Mouse (Mus musculus): ENCODE data around the gene Abcb11.
"Not testable (repeated sequence)": the region's sequence is repeated elsewhere in the genome, so short reads cannot be mapped to it uniquely, and the experiment has no call there.

Abcb11 gene

GRCm38 (mm10) chr2:69342496-69343221 lies at the start of gene Abcb11:
TSS of gene Abcb11 (minus strand) at chr2:69342616.
- DNase-seq = no peak

DNA sequence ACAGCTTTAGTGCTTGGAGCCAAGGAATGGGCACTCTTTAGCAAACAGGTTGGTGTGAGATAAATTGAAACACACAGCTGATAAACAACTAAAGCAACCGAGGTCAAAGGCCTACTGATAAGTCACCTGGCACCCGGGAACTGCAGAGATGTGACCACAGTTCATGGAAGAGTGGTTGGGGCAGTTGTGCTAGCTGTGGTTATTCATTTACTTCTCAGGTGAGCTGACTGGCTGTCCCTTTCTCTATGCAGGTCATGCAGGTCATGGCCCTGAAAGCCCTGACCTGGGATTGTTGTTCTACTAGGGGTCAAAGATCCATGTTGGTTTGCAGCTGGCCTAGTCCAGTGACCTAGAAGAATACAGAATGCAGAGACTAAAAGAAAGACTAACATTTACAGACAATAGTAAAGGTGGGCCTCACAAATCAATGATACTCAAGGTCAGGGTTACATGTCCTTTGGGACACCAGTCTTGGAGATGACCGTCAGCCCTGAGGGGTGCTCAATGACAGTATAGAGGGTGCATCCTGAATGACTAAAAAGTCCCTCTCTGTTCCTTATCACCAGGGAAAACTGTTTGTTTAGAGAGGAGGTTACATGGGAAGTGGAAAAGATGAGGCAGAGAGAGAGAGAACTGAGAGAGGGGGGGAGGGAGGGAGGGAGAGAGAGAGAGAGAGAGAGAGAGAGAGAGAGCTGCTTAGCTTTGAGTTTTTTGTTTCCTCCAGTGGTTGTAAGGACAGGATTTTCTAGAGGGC lies 43.9 kb upstream of the Abcb11 start:
- no peak for DNase-seq

- no peak for DNase-seq
These were observed 40.4 kb upstream of the Abcb11 start for GRCm38 (mm10) chr2:69382838-69383237.

DNA sequence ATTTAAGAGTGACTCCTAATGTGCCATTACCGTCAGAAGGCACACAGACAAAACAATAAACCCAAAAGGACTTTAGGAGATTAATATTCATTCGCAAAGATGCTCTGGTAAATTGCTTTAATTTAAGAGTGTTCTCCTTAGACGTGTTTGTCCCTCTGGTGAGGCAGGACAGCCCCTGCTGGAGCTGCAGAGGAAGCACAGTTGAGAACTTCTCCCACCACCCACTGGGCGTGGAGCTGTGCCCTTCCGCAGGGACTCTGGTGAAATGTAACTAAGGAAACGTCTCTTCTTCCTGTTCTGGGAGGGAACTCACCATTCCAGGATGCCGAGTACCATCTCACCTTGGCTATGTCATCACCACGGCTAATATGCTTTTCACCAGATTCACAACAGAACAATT lies 39.3 kb upstream of the Abcb11 start:
- no peak for DNase-seq

- DNase-seq = no peak
These were observed 37.9 kb upstream of the Abcb11 start, which contains the start of gene Dhrs9 for GRCm38 (mm10) chr2:69380281-69380680. TSS of gene Dhrs9 (plus strand) at chr2:69380445.

DNA sequence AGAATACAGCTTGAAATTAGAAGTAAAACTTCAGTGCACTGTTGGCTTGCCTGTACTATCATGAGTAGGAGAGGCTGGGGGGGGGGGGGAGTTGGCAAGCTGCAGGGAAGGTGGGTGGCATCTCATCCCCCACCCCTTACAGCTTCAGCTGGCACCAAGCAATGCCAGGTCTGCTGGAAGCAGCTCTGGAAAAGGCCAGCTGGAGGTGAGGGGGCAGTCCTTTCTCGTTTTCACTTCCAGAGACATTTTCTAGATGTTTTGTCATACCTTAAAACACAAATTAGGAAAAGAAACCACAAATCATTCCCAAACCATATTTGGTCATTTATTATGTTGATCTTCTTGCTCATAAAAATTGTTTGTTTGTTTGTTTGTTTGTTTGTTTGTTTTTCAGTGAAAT lies 37.4 kb upstream of the Abcb11 start:
- no peak for DNase-seq

DNA sequence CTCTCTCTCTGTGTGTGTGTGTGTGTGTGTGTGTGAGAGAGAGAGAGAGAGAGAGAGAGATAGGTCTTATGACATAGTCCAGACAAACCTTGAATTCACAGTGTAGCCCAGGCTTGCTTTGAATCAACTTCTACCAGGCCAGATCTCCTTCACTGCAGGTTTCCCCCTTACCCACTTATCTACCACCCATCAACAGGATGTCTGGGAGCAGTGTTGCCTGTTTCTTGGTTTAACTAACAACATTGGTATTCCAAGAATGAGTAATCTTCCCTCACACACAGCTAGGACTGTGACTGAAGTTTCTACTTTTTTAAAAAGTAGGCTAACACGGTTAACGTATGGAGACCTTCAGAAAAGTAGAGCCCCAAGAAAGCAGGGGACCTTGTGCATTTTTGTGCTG lies 34.4 kb upstream of the Abcb11 start:
- DNase-seq = no peak

DNA sequence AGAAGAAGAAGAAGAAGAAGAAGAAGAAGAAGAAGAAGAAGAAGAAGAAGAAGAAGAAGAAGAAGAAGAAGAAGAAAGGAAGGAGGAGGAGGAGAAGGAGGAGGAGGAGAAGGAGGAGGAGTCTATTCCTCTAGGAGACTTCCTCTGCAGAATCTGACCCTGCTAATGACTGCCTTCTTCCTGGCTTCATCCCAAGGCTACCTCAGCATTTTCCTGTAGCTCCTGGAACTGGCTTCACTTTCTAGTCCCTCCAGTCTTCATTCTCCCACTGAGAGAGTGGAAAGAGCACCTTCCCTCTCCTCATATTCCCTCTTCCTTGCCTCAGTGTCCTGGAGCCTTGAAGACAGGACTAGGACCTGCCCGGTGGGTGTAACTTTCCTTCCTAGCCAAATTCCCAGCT lies 22.9 kb upstream of the Abcb11 start:
- no peak for DNase-seq

GRCm38 (mm10) chr2:69364831-69365230 lies 22.4 kb upstream of the Abcb11 start:
- DNase-seq = no peak

DNA sequence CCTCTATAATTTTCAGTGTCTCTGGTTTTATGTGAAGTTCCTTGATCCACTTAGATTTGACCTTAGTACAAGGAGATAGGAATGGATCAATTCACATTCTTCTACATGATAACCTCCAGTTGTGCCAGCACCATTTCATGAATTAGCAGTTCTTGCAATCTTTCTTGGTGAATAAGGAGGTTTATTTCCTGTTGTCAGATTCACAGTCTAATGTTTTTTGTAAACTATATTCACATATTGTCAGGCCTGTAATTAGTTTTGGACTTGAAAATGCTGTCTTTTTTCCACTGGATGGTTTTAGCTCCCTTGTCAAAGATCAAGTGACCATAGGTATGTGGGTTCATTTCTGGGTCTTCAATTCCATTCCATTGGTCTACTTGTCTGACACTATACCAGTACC lies 13.0 kb upstream of the Abcb11 start:
- DNase-seq = not testable (repeated sequence)

DNA sequence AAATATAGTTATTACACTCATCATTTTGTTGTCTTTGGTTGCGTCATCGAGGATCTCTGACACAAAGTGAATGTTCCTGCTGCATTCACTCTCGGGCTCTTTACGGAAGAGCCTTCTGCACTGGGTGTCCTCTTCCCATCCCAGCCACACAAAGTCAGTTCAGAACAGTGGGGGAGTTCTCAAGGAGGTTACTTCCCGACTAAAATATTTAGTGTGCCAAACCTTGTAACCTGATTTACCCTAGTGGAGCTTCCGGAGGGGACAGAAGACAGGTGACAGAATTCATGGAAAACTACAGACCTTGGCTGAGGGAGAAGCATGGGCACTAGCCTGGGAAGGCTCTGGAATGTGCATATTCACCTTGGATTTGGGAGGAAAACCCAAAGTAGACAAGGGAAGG lies 910 bp downstream of the Abcb11 start:
- DNase-seq = no peak

GRCm38 (mm10) chr2:69331523-69331922 lies 10.9 kb downstream of the Abcb11 start:
- DNase-seq = not testable (repeated sequence)

DNA sequence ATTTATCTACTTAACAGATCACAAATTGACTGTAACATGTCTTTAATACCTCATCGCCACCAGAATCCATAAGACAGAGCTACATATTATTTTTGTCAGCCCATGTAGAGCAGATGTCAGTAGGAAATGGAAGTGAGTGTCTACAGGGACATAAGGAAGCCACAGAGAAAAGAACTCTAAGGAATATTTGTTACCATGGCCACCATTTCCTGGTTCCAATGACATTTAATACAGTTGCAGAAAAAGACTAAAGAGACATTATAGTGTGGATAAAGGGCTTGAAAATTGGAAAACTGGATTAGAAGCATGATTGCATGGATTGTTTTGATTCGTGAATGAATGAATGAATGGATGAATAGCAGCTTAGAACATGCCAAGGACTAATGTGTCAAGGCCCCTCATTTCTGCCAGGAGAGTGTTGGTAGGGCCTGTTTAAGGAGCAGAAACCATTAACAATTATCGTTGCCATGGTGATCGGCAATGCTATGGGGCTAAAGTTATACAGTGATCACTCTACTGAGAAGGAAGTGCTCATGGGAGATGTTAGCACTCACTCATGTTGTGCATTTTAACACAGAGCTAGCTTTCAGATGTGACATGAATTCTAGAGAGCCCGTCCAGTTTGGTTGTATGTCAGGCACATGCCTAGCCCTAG lies 13.8 kb downstream of the Abcb11 start:
- DNase-seq = no peak

GRCm38 (mm10) chr2:69324881-69325660 lies 17.3 kb downstream of the Abcb11 start:
- DNase-seq = peak; percentile 4

DNA sequence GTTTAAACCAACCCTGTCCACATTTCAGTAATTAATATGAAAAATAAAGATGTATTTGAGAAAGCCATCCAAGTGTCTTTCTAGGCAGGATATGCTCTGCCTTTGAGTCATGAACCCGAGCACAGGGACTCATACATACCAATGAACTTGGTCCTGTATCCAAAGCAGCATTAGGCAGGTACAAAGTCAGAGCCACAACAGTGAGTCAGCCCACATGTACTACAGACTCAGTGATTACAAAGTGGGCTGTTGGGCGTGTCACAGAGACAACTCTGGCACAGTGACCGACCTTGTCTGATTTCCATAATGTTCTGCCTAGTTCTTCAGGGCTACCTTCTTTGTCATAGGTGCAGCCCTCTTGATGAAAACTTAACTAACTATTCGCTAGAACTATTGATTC lies 19.4 kb downstream of the Abcb11 start:
- no peak for DNase-seq

DNA sequence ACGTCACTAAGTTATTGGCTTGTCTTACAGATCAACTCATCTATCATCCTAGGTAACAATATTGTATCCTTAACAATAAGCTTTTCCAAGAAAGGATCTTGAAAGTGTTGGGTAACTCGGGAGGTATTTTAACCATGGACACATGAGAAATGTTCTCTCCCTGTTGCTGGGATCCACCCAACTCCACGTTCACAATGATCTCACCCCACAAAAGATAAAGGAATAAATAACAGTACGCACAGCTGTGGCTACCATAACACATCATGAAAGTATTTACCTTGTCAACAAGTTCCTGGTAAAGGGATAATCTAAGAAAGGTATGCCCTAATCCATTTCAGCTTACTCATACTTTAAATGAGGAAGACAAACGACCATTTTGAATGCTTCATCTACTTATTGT lies 21.0 kb downstream of the Abcb11 start:
- DNase-seq = no peak

DNA sequence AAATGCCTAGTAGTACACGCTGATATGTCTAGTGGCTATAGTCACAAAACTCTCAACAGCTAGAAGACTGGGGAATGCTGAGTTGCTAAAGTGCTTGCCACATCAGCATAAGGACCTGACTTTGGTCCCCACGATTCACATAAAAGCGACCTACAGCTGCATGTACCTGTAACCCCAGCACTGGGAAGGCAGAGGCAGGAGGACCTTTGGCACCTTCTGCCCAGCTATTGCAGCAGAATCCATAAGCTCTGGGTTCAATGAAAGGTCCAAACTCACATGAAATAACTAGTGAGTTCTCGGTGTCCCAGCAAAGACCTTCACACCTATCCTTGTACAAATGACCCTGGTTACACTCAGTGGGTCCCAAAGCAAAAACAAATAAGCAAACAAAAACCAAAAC lies 31.1 kb downstream of the Abcb11 start:
- no peak for DNase-seq

DNA sequence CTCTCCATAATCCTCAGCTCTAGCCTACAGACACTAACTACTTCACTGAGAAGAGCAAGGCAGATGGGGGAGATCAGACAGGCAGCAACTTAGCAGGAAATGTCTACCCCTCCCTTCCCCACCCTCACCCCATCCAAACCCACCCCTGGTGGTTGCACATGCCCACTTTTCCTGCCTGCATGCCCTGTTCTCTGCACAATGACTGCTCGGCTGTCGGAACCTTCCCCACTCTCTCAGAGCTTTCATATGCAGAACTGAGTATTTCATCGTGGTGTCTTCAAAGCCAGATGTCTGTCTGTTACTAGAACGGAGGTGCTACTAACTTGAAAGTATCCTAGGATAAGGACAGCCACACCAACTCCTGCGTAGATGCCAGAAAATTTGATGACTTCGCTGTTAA lies 34.3 kb downstream of the Abcb11 start:
- no peak for DNase-seq

DNA sequence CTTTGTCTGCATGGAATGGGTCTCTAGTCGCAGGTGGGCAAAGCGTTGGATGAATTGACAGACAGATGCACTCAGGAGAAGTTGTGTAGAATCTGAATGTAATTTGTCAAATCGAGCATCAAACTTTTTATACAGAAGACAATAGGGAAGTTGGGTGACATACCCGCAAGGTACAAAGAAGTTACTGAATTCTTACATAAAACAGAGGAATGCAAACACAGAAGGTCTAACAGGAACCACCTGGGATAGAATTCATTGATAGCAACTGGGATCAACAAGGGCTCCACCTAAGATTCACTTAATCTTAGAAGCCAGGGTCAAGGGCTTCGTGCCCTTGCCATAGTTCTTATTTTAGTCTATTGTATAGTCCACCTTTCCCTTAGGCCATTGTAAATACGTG lies 41.8 kb downstream of the Abcb11 start:
- not testable (repeated sequence) for DNase-seq

- DNase-seq = no peak
These were observed 47.9 kb downstream of the Abcb11 start for GRCm38 (mm10) chr2:69294508-69294907.

GRCm38 (mm10) chr2:69288989-69289388 lies 53.4 kb downstream of the Abcb11 start:
- DNase-seq = no peak

GRCm38 (mm10) chr2:69275875-69276274 lies 66.5 kb downstream of the Abcb11 start:
- peak; percentile 8 for DNase-seq

DNA sequence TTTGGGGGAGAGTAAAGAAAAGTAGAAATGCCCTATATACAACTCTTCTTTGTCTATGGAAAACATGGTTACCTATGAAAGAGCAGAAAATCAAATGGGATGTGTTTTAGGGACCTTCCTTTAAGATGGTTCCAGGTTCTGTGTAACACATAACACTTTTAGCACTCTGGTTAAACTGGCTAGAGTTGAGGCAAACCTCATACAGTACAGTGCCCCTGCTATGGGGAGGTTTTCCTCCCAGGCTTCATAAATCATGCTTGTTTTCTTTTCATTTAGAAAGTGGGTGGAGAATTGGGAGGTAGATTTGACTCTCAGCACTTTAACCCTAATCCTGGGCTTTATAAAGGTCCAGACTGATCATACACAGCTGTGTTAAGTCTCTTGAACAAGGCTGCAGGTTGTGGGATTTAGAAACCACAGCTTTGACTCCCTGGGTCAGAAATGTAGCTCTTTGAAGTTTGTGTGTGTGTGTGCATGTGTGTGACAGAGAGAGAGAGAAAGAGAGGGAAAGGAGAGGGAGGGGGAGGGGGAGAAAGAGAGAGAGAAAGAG lies 78.3 kb downstream of the Abcb11 start:
- DNase-seq = no peak
